Mouse (Mus musculus) kidney, embryonic 16.5 days (tissue): ENCODE measurements around the gene Ppp2r5b. TPM values are rescaled to one million over a fixed set of nuclear protein-coding genes. Genes with fewer than 3 reads are reported as not detected.

Experiments used
- ATAC-seq: fragments of 200-750 bp; cut with Nextera tagmentation; 2 replicates; pipeline ENCODE4 v1.8.0; 2017; ENCODE audit warnings: moderate TSS enrichment; ENCODE audit not compliant: low FRiP score, low TSS enrichment
- H3K27ac ChIP-seq: fragments of 300-500 bp; sonication (generic); 2 replicates; pipeline ENCODE4 v1.5.1; 2014; ENCODE audit warnings: low read length
- H3K27me3 ChIP-seq: fragments of 300-500 bp; sonication (generic); 2 replicates; pipeline ENCODE4 v1.6.1; 2014; ENCODE audit warnings: low read length, control low read depth, mixed read lengths; ENCODE audit not compliant: insufficient read depth
- H3K36me3 ChIP-seq: fragments of 300-500 bp; sonication (generic); 2 replicates; pipeline ENCODE4 v1.6.1; 2014; ENCODE audit warnings: low read length, control low read depth, mixed read lengths; ENCODE audit not compliant: insufficient read depth
- H3K4me1 ChIP-seq: fragments of 300-500 bp; sonication (generic); 2 replicates; pipeline ENCODE4 v1.6.1; 2014; ENCODE audit warnings: low read length, control low read depth, mixed read lengths; ENCODE audit not compliant: insufficient read depth
- H3K4me2 ChIP-seq: fragments of 300-500 bp; sonication (generic); replicated peaks from 2 replicates; pipeline ENCODE4 v1.6.1; 2014; ENCODE audit warnings: low read depth, low read length
- H3K4me3 ChIP-seq: fragments of 300-500 bp; sonication (generic); 2 replicates; pipeline ENCODE4 v1.5.1; 2014; ENCODE audit warnings: mild to moderate bottlenecking, low read length
- H3K9ac ChIP-seq: fragments of 300-500 bp; sonication (generic); replicated peaks from 2 replicates; pipeline ENCODE4 v1.6.1; 2014; ENCODE audit warnings: low read length
- H3K9me3 ChIP-seq: fragments of 300-500 bp; sonication (generic); 2 replicates; pipeline ENCODE4 v1.6.1; 2016; ENCODE audit warnings: low read length, control low read depth
- WGBS: fragments of 180-500 bp; shearing (Covaris S2); extraction: QIAGEN DNeasy Blood & Tissue Kit; methylation state at CpG from one replicate; pipeline ENCODE4 v1.1.7; 2014; 5-methylcytosine and 5-hydroxymethylcytosine counted together
- polyA plus RNA-seq: library from polyadenylated mRNA; unstranded; fragments of >200 nt; fragmentation: Nextera tagmentation; extraction: Ambion mirVana; gene quantifications from 2 replicates; pipeline ENCODE4 v1.2.1, GENCODE M21; 2015

Gene Ppp2r5b
- polyA plus RNA-seq, 1 experiment from 2014 or later, result 27.5 TPM

GRCm38 (mm10) chr19:6240725-6241124 is 5.1 kb upstream of the Ppp2r5b start:
- Histone ChIP-seq H3K4me2 (peak overlapping the region; percentile 43), H3K9ac (0 out of 2 replicates have a peak overlapping the region, but pooled peaks have one; percentile 39), H3K9me3 (no peaks in the 10 kb centered on the region), H3K27me3 (no peaks in the 10 kb centered on the region), H3K36me3 (peaks cover 11% of the 10 kb centered on the region; the same call in 1 of the 2 replicates), H3K4me3 (peak overlapping the region; percentile 95), H3K27ac (peak overlapping the region; percentile 56; the same call in 1 of the 2 replicates), H3K4me1 (peaks cover 20% of the 10 kb centered on the region)
- WGBS, result 38% methylated on average over 5 of the region's 5 CpGs
- ATAC-seq, result no peak

- no peak overlapping the region for H3K4me2 ChIP-seq
- no peak overlapping the region for H3K27ac ChIP-seq
- ATAC-seq, result no peak
- no peaks in the 10 kb centered on the region for H3K27me3 ChIP-seq
- H3K36me3 ChIP-seq, result peaks cover 5% of the 10 kb centered on the region; the same call in 1 of the 2 replicates
- no peak overlapping the region for H3K9ac ChIP-seq
- 60% methylated on average over 1 of the region's 1 CpGs for WGBS
- peaks cover 22% of the 10 kb centered on the region for H3K4me1 ChIP-seq
- H3K4me3 ChIP-seq, result no peak overlapping the region
- no peaks in the 10 kb centered on the region for H3K9me3 ChIP-seq
Observed at GRCm38 (mm10) chr19:6240136-6240535, 4.5 kb upstream of the Ppp2r5b start.

- Histone ChIP-seq H3K36me3 (no peaks in the 10 kb centered on the region), H3K4me1 (peaks cover 36% of the 10 kb centered on the region), H3K4me2 (no peak overlapping the region), H3K27me3 (no peaks in the 10 kb centered on the region), H3K27ac (no peak overlapping the region), H3K9ac (no peak overlapping the region), H3K4me3 (no peak overlapping the region), H3K9me3 (no peaks in the 10 kb centered on the region)
- no peak for ATAC-seq
Observed at GRCm38 (mm10) chr19:6238740-6239139, 3.1 kb upstream of the Ppp2r5b start.

GRCm38 (mm10) chr19:6236842-6237241 is 1.2 kb upstream of the Ppp2r5b start:
- Histone ChIP-seq H3K4me2 (no peak overlapping the region), H3K4me3 (no peak overlapping the region), H3K36me3 (no peaks in the 10 kb centered on the region), H3K27me3 (no peaks in the 10 kb centered on the region), H3K9ac (no peak overlapping the region), H3K27ac (no peak overlapping the region), H3K9me3 (no peaks in the 10 kb centered on the region), H3K4me1 (peaks cover 29% of the 10 kb centered on the region)
- WGBS, result 69% methylated on average over 7 of the region's 7 CpGs
- ATAC-seq, result no peak

GRCm38 (mm10) chr19:6236053-6236441 is 375 bp upstream of the Ppp2r5b start:
- 0% methylated on average over 9 of the region's 9 CpGs for WGBS
- no peaks in the 10 kb centered on the region for H3K36me3 ChIP-seq
- no peaks in the 10 kb centered on the region for H3K27me3 ChIP-seq
- peak overlapping the region; percentile 95 for H3K4me2 ChIP-seq
- peak overlapping the region; percentile 99 for H3K27ac ChIP-seq
- H3K4me1 ChIP-seq, result peaks cover 29% of the 10 kb centered on the region
- H3K9ac ChIP-seq, result peak overlapping the region; percentile 87
- peak; percentile 85 for ATAC-seq
- peak overlapping the region; percentile 87 for H3K4me3 ChIP-seq
- no peaks in the 10 kb centered on the region for H3K9me3 ChIP-seq

GRCm38 (mm10) chr19:6234337-6235083 is 1.2 kb downstream of the Ppp2r5b start:
- 70% methylated on average over 11 of the region's 11 CpGs for WGBS
- peaks cover 25% of the 10 kb centered on the region for H3K4me1 ChIP-seq
- no peaks in the 10 kb centered on the region for H3K27me3 ChIP-seq

GRCm38 (mm10) chr19:6233647-6234046 is 2.0 kb downstream of the Ppp2r5b start:
- 40% methylated on average over 16 of the region's 16 CpGs for WGBS
- H3K27me3 ChIP-seq, result no peaks in the 10 kb centered on the region
- 0 out of 2 replicates have a peak overlapping the region, but pooled peaks have one; percentile 17 for H3K27ac ChIP-seq
- H3K9me3 ChIP-seq, result no peaks in the 10 kb centered on the region
- H3K4me1 ChIP-seq, result peaks cover 25% of the 10 kb centered on the region
- peak overlapping the region; percentile 4; the same call in 1 of the 2 replicates for H3K4me3 ChIP-seq
- no peak for ATAC-seq
- H3K4me2 ChIP-seq, result no peak overlapping the region
- H3K9ac ChIP-seq, result no peak overlapping the region
- H3K36me3 ChIP-seq, result peaks cover 14% of the 10 kb centered on the region; the same call in 1 of the 2 replicates

More at GRCm38 (mm10) chr19:6234337-6235083, 1.2 kb downstream of the Ppp2r5b start:
- peak overlapping the region; percentile 87 for H3K4me3 ChIP-seq
- H3K36me3 ChIP-seq, result peaks cover 10% of the 10 kb centered on the region; the same call in 1 of the 2 replicates
- H3K9me3 ChIP-seq, result no peaks in the 10 kb centered on the region
- H3K9ac ChIP-seq, result peak overlapping the region; percentile 87
- no peak overlapping the region; the same call in 1 of the 2 replicates for H3K27ac ChIP-seq
- H3K4me2 ChIP-seq, result peak overlapping the region; percentile 95
- no peak; the same call in 1 of the 2 replicates for ATAC-seq

GRCm38 (mm10) chr19:6231036-6231435 is 4.6 kb downstream of the Ppp2r5b start:
- Histone ChIP-seq H3K9me3 (no peaks in the 10 kb centered on the region), H3K27me3 (no peaks in the 10 kb centered on the region), H3K27ac (no peak overlapping the region), H3K36me3 (peaks cover 25% of the 10 kb centered on the region; the same call in 1 of the 2 replicates), H3K4me1 (peaks cover 22% of the 10 kb centered on the region), H3K9ac (no peak overlapping the region), H3K4me3 (no peak overlapping the region), H3K4me2 (no peak overlapping the region)
- ATAC-seq, result no peak
- WGBS, result 83% methylated on average over 2 of the region's 2 CpGs

- no peaks in the 10 kb centered on the region for H3K9me3 ChIP-seq
- 82% methylated on average over 4 of the region's 4 CpGs for WGBS
- no peak overlapping the region for H3K27ac ChIP-seq
- ATAC-seq, result no peak
- H3K4me2 ChIP-seq, result no peak overlapping the region
- no peaks in the 10 kb centered on the region for H3K27me3 ChIP-seq
- H3K4me3 ChIP-seq, result no peak overlapping the region
- no peak overlapping the region for H3K9ac ChIP-seq
- peaks cover 25% of the 10 kb centered on the region; the same call in 1 of the 2 replicates for H3K36me3 ChIP-seq
- peaks cover 22% of the 10 kb centered on the region for H3K4me1 ChIP-seq
Observed at GRCm38 (mm10) chr19:6230411-6230810, 5.3 kb downstream of the Ppp2r5b start.

- no peak overlapping the region for H3K4me3 ChIP-seq
- no peak overlapping the region for H3K4me2 ChIP-seq
- no peak overlapping the region for H3K27ac ChIP-seq
- 84% methylated on average over 4 of the region's 4 CpGs for WGBS
- no peak overlapping the region for H3K9ac ChIP-seq
- no peaks in the 10 kb centered on the region for H3K9me3 ChIP-seq
- no peaks in the 10 kb centered on the region for H3K27me3 ChIP-seq
- no peak for ATAC-seq
- 0 out of 2 replicates have a peak, but pooled peaks cover 2% of the 10 kb centered on the region for H3K4me1 ChIP-seq
- H3K36me3 ChIP-seq, result peaks cover 25% of the 10 kb centered on the region; the same call in 1 of the 2 replicates
Observed at GRCm38 (mm10) chr19:6227864-6228263, 7.8 kb downstream of the Ppp2r5b start.
